In genomic region chr6:117563159-117563558, GRCm38 (mm10) we compare ENCODE assay signal across 19 mouse cellular contexts.
A peak's percentile ranks its signal among the peaks of the same experiment; 100 is the strongest.
DNase-seq lines count a peak whose midpoint lies in the region; ATAC-seq and TF ChIP-seq lines count a peak whose summit lies in the region.
"Had no signal": no experiment of that assay in that cellular context is flagged by ENCODE, and none has a peak within 500 bp of the region (broad histone marks: within the 10 kb centered on the region; RNA-seq: fewer than 3 reads in every experiment).

No protein-coding gene starts in this region.

- 42% methylated on average over 6 of the region's 6 CpGs for WGBS in heart, embryonic 14.5 days
- 87% methylated on average over 6 of the region's 6 CpGs for WGBS in midbrain, postnatal 0 days

- peaks cover 8% of the 10 kb centered on the region; the same call in 1 of the 2 replicates for H3K27me3 ChIP-seq in heart, embryonic 14.5 days (ENCODE audit: control insufficient read depth, insufficient read depth, low read length)
- no peaks in the 10 kb centered on the region; the same call in 1 of the 2 replicates for H3K27me3 ChIP-seq in midbrain, postnatal 0 days (ENCODE audit: insufficient read depth, low read length)
- H3K27me3 ChIP-seq: forebrain, embryonic 13.5 days; intestine, embryonic 15.5 days had no signal

- TF ChIP-seq CTCF in midbrain, postnatal 0 days (IDR thresholded peaks at IDR 0.05) = no peak

- no peak for ATAC-seq in heart, embryonic 14.5 days (ENCODE audit: insufficient number of reproducible peaks, insufficient read depth, low FRiP score, low read depth)
- ATAC-seq in midbrain, postnatal 0 days (ENCODE audit: low FRiP score) = no peak
- ATAC-seq: intestine, embryonic 15.5 days had no signal

- H3K9ac ChIP-seq in heart, embryonic 14.5 days (ENCODE audit: low read length) = no peak overlapping the region
- H3K9ac ChIP-seq in midbrain, postnatal 0 days (replicated peaks; ENCODE audit: low read length, poor library complexity, severe bottlenecking) = no peak overlapping the region
- H3K9ac ChIP-seq: forebrain, embryonic 13.5 days; hindbrain, embryonic 14.5 days; intestine, embryonic 15.5 days had no signal

- peak overlapping the region; percentile 18; the same call in 1 of the 2 replicates for H3K4me2 ChIP-seq in heart, embryonic 14.5 days (ENCODE audit: low read length)
- H3K4me2 ChIP-seq in midbrain, postnatal 0 days (ENCODE audit: low read depth, low read length, poor library complexity, severe bottlenecking) = no peak overlapping the region
- H3K4me2 ChIP-seq: forebrain, embryonic 13.5 days; heart, embryonic 11.5 days; hindbrain, embryonic 14.5 days; intestine, embryonic 15.5 days had no signal

- no peaks in the 10 kb centered on the region for H3K36me3 ChIP-seq in heart, embryonic 14.5 days (ENCODE audit: control insufficient read depth, insufficient read depth, low read length)
- H3K36me3 ChIP-seq in midbrain, postnatal 0 days (ENCODE audit: insufficient read depth, low read length) = no peaks in the 10 kb centered on the region
- H3K36me3 ChIP-seq: hindbrain, embryonic 10.5 days; intestine, embryonic 15.5 days had no signal

- no peak overlapping the region for H3K27ac ChIP-seq in heart, embryonic 14.5 days (replicated peaks in 1 of 2; ENCODE audit: control insufficient read depth in 1 of 2, insufficient read depth in 1 of 2, low read depth in 2 of 2, low read length in 2 of 2)
- H3K27ac ChIP-seq in midbrain, postnatal 0 days (ENCODE audit: low read depth, low read length) = no peak overlapping the region
- H3K27ac ChIP-seq: forebrain, embryonic 13.5 days; hindbrain, embryonic 10.5 days; hindbrain, embryonic 14.5 days; intestine, embryonic 15.5 days had no signal

- H3K4me3 ChIP-seq in heart, embryonic 14.5 days (ENCODE audit: control insufficient read depth in 1 of 2, insufficient read depth in 1 of 2, low read depth in 1 of 2, low read length in 2 of 2) = no peak overlapping the region
- H3K4me3 ChIP-seq in midbrain, postnatal 0 days (ENCODE audit: low read depth, low read length) = no peak overlapping the region
- H3K4me3 ChIP-seq: forebrain, embryonic 13.5 days; hindbrain, embryonic 10.5 days; intestine, embryonic 15.5 days had no signal

- peaks cover 21 to 35% of the 10 kb centered on the region in 2 experiments for H3K4me1 ChIP-seq in heart, embryonic 14.5 days (ENCODE audit: control insufficient read depth in 2 of 2, insufficient read depth in 2 of 2, low read length in 2 of 2)
- H3K4me1 ChIP-seq in midbrain, postnatal 0 days (ENCODE audit: insufficient read depth, low read length) = no peaks in the 10 kb centered on the region
- H3K4me1 ChIP-seq: forebrain, embryonic 13.5 days; hindbrain, embryonic 10.5 days; intestine, embryonic 15.5 days had no signal

- peak; percentile 54 to 65 for DNase-seq in frontal cortex, adult 2 months (ENCODE audit: extremely low spot score in 1 of 2, low spot score in 1 of 2)
- no peak for DNase-seq in frontal cortex, postnatal 25 days (ENCODE audit: low spot score in 2 of 2)
- DNase-seq in heart, adult 9 months (ENCODE audit: low spot score in 2 of 2) = no peak
- DNase-seq in right cerebral cortex, adult 18-20 months = peak; percentile 55
- DNase-seq in right cerebral cortex, postnatal 4 days = no peak
- DNase-seq in telencephalon, adult 2 months (ENCODE audit: low read depth, low spot score) = peak; percentile 69
- no peak for DNase-seq in midbrain, postnatal 0 days (ENCODE audit: low spot score)
- DNase-seq: adrenal gland, postnatal 10 days; cerebellum, adult 11-12 months; cerebellum, adult 9-11 months; cerebellum, postnatal 36 days; heart, postnatal 10 days; kidney, adult 18-20 months had no signal

- H3K9me3 ChIP-seq in heart, embryonic 14.5 days (ENCODE audit: control insufficient read depth, low read length) = no peaks in the 10 kb centered on the region
- H3K9me3 ChIP-seq in midbrain, postnatal 0 days (ENCODE audit: low read length) = no peaks in the 10 kb centered on the region
- H3K9me3 ChIP-seq: forebrain, embryonic 13.5 days; hindbrain, embryonic 10.5 days; intestine, embryonic 15.5 days had no signal

Comparison
In these comparisons a context has a peak if more than half of its experiments do, and no peak if none do; other contexts are left out.
1. DNase-seq: peak in frontal cortex, adult 2 months (2 of 2), right cerebral cortex, adult 18-20 months (single experiment) and telencephalon, adult 2 months (single experiment); none in frontal cortex, postnatal 25 days (0 of 2), heart, adult 9 months (0 of 2), right cerebral cortex, postnatal 4 days (single experiment) and midbrain, postnatal 0 days (single experiment).